Mouse (Mus musculus): ENCODE data around the gene Spink4. TPM values are rescaled to one million over a fixed set of nuclear protein-coding genes. Genes with fewer than 3 reads are reported as not detected.

The Spink4 gene
- total RNA-seq, 1 experiment from 2014 or later: not detected

- no peak for ATAC-seq (replicated peaks in 1 of 2; ENCODE audit: insufficient read depth in 1 of 2, low FRiP score in 2 of 2, low TSS enrichment in 1 of 2, low read depth in 1 of 2, poor library complexity in 2 of 2, severe bottlenecking in 2 of 2)
These were observed 18.9 kb downstream of the Spink4 start for GRCm38 (mm10) chr4:40938793-40939192.

DNA sequence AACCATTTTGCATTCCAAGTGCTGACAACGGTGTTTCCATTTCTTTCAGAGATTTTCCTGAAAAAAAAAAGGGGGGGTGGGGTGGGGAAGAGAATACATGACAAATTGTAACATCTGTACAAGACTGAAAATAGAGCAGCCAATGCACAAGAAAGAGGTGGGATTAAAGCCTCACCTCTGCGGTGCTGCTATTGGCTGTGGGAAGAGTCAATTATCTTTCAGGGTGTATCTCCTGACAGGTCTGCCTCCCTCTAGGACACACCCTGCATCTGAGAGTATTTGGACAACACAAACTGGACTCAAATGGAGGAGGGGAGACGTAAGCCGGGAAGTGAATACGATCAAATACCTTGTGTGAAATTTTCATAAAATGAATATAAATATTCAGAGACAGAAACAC is 23.8 kb downstream of the Spink4 start:
- no peak for ATAC-seq (replicated peaks in 1 of 2; ENCODE audit: insufficient read depth in 1 of 2, low FRiP score in 2 of 2, low TSS enrichment in 1 of 2, low read depth in 1 of 2, poor library complexity in 2 of 2, severe bottlenecking in 2 of 2)

GRCm38 (mm10) chr4:40946516-40947121 is 26.8 kb downstream of the Spink4 start:
- no peak for ATAC-seq (replicated peaks in 1 of 2; ENCODE audit: insufficient read depth in 1 of 2, low FRiP score in 2 of 2, low TSS enrichment in 1 of 2, low read depth in 1 of 2, poor library complexity in 2 of 2, severe bottlenecking in 2 of 2)

GRCm38 (mm10) chr4:40947565-40948159 is 27.8 kb downstream of the Spink4 start:
- peak; percentile 12 to 30; a peak in 3 of 4 replicates for ATAC-seq (replicated peaks in 1 of 2; ENCODE audit: insufficient read depth in 1 of 2, low FRiP score in 2 of 2, low TSS enrichment in 1 of 2, low read depth in 1 of 2, poor library complexity in 2 of 2, severe bottlenecking in 2 of 2)

DNA sequence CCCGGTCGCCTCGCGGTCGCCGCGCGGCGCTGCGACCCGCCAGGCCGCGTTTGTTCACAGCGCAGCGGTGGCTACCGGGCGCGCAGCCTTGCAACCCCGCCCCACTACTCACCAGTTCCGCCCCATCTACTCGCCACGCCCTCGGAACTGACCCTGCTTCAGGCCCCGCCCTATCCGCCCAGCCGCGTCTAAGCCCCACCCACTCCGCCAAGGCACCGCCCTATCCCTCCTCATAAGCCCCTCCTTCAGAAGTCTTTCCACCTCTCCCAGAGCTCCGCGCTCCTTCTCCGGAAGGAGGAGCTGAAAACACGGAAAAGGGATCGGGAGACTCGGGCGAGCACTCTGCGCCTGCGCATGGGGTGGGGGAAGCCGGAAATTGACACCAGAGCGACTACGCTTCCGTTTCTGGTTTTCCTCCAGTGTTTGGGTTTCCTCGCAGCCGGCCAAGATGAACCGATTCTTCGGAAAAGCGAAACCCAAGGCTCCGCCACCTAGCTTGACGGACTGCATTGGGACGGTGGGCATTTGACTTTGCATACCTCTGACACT is 28.4 kb downstream of the Spink4 start, which contains the start of the genes Bag1 and Chmp5:
Gene Bag1, minus strand, starts transcription at position 135 of the 549 bp plus-strand sequence.
Gene Chmp5, plus strand, starts transcription at position 248 of the 549 bp plus-strand sequence.
- ATAC-seq (replicated peaks in 1 of 2; ENCODE audit: insufficient read depth in 1 of 2, low FRiP score in 2 of 2, low TSS enrichment in 1 of 2, low read depth in 1 of 2, poor library complexity in 2 of 2, severe bottlenecking in 2 of 2): peak; percentile 93 to 98

DNA sequence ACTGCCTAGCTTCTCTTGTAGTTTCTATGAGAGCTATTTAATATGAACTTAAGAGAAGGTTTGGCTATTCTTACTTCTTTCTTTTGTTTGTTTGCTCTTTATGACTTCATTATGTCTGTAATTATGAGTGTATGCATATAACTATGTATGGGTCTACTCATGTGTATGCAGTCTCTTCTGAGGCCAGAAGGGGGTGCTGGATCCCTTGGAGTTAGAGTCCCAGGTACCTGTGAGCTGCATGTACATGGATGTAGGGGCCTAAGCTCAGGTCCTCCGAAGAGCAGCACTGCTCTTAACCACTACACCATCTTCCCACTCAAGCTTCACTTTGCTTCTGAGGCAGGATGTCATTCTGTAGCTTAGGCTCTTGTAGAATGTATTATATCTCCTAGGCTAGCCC is 33.7 kb downstream of the Spink4 start:
- ATAC-seq (replicated peaks in 1 of 2; ENCODE audit: insufficient read depth in 1 of 2, low FRiP score in 2 of 2, low TSS enrichment in 1 of 2, low read depth in 1 of 2, poor library complexity in 2 of 2, severe bottlenecking in 2 of 2): peak in 1 of 2 experiments; percentile 71; a peak in 3 of 4 replicates

DNA sequence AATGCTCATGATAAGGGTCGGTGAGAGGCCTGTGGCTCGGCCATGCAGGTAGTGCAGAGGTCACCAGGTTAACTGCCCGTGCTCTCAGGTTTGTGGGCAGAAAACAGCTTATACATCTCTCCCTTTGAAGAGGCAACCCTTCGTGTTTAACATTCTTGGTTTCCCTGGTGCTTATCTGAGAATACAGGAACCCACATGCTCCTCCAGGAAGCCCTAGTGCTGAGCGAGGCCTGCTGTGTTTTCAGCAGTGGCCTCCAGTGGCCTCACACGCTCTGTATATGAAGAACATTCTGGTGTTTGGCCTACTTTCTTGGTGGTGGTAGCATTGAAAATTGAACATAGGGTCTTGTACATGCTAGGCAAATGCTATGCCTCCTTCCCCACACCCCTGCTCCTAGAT is 36.1 kb downstream of the Spink4 start:
- ATAC-seq (replicated peaks in 1 of 2; ENCODE audit: insufficient read depth in 1 of 2, low FRiP score in 2 of 2, low TSS enrichment in 1 of 2, low read depth in 1 of 2, poor library complexity in 2 of 2, severe bottlenecking in 2 of 2): peak in 1 of 2 experiments; percentile 39; a peak in 2 of 4 replicates

- no peak for ATAC-seq (replicated peaks in 1 of 2; ENCODE audit: insufficient read depth in 1 of 2, low FRiP score in 2 of 2, low TSS enrichment in 1 of 2, low read depth in 1 of 2, poor library complexity in 2 of 2, severe bottlenecking in 2 of 2)
These were observed 43.7 kb downstream of the Spink4 start for GRCm38 (mm10) chr4:40963536-40963935.

GRCm38 (mm10) chr4:40969161-40969560 is 49.3 kb downstream of the Spink4 start:
- no peak for ATAC-seq (replicated peaks in 1 of 2; ENCODE audit: insufficient read depth in 1 of 2, low FRiP score in 2 of 2, low TSS enrichment in 1 of 2, low read depth in 1 of 2, poor library complexity in 2 of 2, severe bottlenecking in 2 of 2)

GRCm38 (mm10) chr4:40969781-40970591 is 50.1 kb downstream of the Spink4 start:
- no peak for ATAC-seq (replicated peaks in 1 of 2; ENCODE audit: insufficient read depth in 1 of 2, low FRiP score in 2 of 2, low TSS enrichment in 1 of 2, low read depth in 1 of 2, poor library complexity in 2 of 2, severe bottlenecking in 2 of 2)

- ATAC-seq (replicated peaks in 1 of 2; ENCODE audit: insufficient read depth in 1 of 2, low FRiP score in 2 of 2, low TSS enrichment in 1 of 2, low read depth in 1 of 2, poor library complexity in 2 of 2, severe bottlenecking in 2 of 2): no peak
These were observed 50.7 kb downstream of the Spink4 start for GRCm38 (mm10) chr4:40970592-40970841.

- ATAC-seq (replicated peaks in 1 of 2; ENCODE audit: insufficient read depth in 1 of 2, low FRiP score in 2 of 2, low TSS enrichment in 1 of 2, low read depth in 1 of 2, poor library complexity in 2 of 2, severe bottlenecking in 2 of 2): peak; percentile 93 to 95
These were observed 51.2 kb downstream of the Spink4 start, which contains the start of gene Nfx1 for GRCm38 (mm10) chr4:40970842-40971701. Nfx1 (plus strand) TSS chr4:40970906.

DNA sequence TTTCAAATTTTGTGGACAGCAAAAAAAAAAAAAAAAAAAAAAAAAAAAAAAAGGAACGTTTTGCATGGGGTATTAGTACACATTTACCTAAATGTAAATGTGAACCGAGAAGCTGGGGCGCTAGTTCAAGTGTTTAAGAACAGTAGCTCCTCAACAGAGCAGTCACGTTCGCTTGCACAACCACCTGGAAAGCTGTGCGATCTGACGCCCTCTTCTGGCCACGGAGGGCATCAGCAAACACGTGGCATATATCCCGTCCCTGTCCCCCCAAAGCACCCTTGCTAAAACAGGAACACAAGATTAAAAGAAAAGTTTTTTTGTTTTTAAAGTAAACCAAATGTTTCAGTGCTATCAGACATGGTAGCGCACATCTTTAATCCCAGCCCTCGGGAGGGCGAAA is 51.9 kb downstream of the Spink4 start:
- peak; percentile 38 to 44; a peak in 3 of 4 replicates for ATAC-seq (replicated peaks in 1 of 2; ENCODE audit: insufficient read depth in 1 of 2, low FRiP score in 2 of 2, low TSS enrichment in 1 of 2, low read depth in 1 of 2, poor library complexity in 2 of 2, severe bottlenecking in 2 of 2)

- ATAC-seq (replicated peaks in 1 of 2; ENCODE audit: insufficient read depth in 1 of 2, low FRiP score in 2 of 2, low TSS enrichment in 1 of 2, low read depth in 1 of 2, poor library complexity in 2 of 2, severe bottlenecking in 2 of 2): no peak
These were observed 54.2 kb downstream of the Spink4 start for GRCm38 (mm10) chr4:40974011-40974410.

GRCm38 (mm10) chr4:40975678-40976077 is 55.8 kb downstream of the Spink4 start:
- ATAC-seq (replicated peaks in 1 of 2; ENCODE audit: insufficient read depth in 1 of 2, low FRiP score in 2 of 2, low TSS enrichment in 1 of 2, low read depth in 1 of 2, poor library complexity in 2 of 2, severe bottlenecking in 2 of 2): no peak

- ATAC-seq (replicated peaks in 1 of 2; ENCODE audit: insufficient read depth in 1 of 2, low FRiP score in 2 of 2, low TSS enrichment in 1 of 2, low read depth in 1 of 2, poor library complexity in 2 of 2, severe bottlenecking in 2 of 2): no peak
These were observed 56.8 kb downstream of the Spink4 start for GRCm38 (mm10) chr4:40976651-40977050.

DNA sequence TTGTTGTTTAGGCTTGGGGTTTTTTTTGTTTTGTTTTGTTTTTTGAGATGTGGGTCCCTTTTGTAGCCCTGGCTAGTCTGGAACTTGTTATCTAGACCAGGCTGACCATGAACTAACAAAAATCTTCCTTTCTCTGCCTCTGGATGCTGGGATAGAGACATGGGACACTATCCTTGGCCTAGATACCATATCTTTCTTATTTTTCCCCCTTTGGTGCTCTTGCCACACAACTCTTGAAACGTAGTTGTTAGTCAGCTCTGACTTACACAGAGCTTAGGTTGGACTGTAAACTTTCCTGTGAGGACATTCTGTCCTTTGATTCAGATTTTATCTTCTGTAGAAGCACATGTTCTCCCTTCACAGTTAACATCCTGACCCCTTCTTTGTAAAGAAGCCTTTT is 59.6 kb downstream of the Spink4 start:
- no peak for ATAC-seq (replicated peaks in 1 of 2; ENCODE audit: insufficient read depth in 1 of 2, low FRiP score in 2 of 2, low TSS enrichment in 1 of 2, low read depth in 1 of 2, poor library complexity in 2 of 2, severe bottlenecking in 2 of 2)

All from hematopoietic stem cell, adult 5-6 weeks (primary cell).